In the genomic region with DNA sequence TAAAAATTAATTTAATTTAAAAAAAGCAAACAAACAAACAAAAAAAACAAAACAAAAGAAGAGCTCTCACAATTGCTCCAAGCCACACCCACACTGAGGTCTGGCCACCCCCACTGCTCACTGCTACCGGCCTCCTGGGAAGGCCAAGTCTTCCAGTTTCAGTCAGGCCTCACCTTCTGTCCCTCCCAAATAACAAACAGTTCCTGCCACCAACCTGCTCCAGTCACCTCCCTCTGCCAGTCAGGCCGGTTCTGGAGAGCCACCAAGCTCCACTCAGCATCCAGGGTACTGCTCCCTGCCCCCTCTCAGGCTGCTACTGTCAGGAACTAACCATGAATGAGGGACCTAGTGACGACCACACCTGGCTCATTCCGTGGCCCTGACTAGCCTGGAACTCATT, we compare ENCODE assay signal across 18 mouse cellular contexts. TPM values are rescaled to one million over a fixed set of nuclear protein-coding genes. Genes with fewer than 3 reads are reported as not detected.
DNase-seq lines count a peak whose midpoint lies in the region; ATAC-seq and TF ChIP-seq lines count a peak whose summit lies in the region.
"Had no signal": no experiment of that assay in that cellular context is flagged by ENCODE, and none has a peak within 500 bp of the region (broad histone marks: within the 10 kb centered on the region; RNA-seq: fewer than 3 reads in every experiment).

No protein-coding gene starts in this region.

- no peak overlapping the region for H3K27ac ChIP-seq in heart, embryonic 11.5 days (ENCODE audit: low read depth, low read length)
- H3K27ac ChIP-seq in ES-Bruce4 (ENCODE audit: insufficient read depth, low read length): peak overlapping the region; percentile 26; the same call in 1 of the 2 replicates
- no peak overlapping the region for H3K27ac ChIP-seq in cerebellum, adult 2 months (ENCODE audit: insufficient read depth, low read length)
- H3K27ac ChIP-seq: limb, embryonic 15.5 days; midbrain, embryonic 13.5 days; neural tube, embryonic 12.5 days had no signal

- H3K4me1 ChIP-seq in heart, embryonic 11.5 days (ENCODE audit: control insufficient read depth, insufficient read depth, low read length): no peaks in the 10 kb centered on the region
- H3K4me1 ChIP-seq in ES-Bruce4 (ENCODE audit: control insufficient read depth, insufficient read depth, low read length): peaks cover 4% of the 10 kb centered on the region
- no peaks in the 10 kb centered on the region for H3K4me1 ChIP-seq in cerebellum, adult 2 months (ENCODE audit: control insufficient read depth, insufficient read depth, low read length)
- H3K4me1 ChIP-seq: limb, embryonic 15.5 days; midbrain, embryonic 13.5 days; neural tube, embryonic 12.5 days had no signal

- no peak overlapping the region for H3K4me2 ChIP-seq in heart, embryonic 11.5 days
- H3K4me2 ChIP-seq: limb, embryonic 15.5 days; midbrain, embryonic 13.5 days; neural tube, embryonic 12.5 days had no signal

- no peak for TF ChIP-seq POLR2A in ES-Bruce4 (IDR thresholded peaks at IDR 0.05; ENCODE audit: insufficient read depth, low read length)
- TF ChIP-seq POLR2A in cerebellum, adult 2 months (IDR thresholded peaks at IDR 0.05; ENCODE audit: borderline replicate concordance, insufficient read depth, low read length): no peak

- TF ChIP-seq CTCF in ES-Bruce4 (IDR thresholded peaks at IDR 0.05; ENCODE audit: low read depth, low read length): no peak
- no peak for TF ChIP-seq CTCF in cerebellum, adult 2 months (IDR thresholded peaks at IDR 0.05; ENCODE audit: borderline replicate concordance, insufficient read depth, low read depth, low read length)

- H3K4me3 ChIP-seq in heart, embryonic 11.5 days (ENCODE audit: low read depth, low read length): no peak overlapping the region
- H3K4me3 ChIP-seq in ES-Bruce4 (ENCODE audit: low read depth, low read length): no peak overlapping the region
- H3K4me3 ChIP-seq in cerebellum, adult 2 months (replicated peaks; ENCODE audit: insufficient read depth, low read depth, low read length): no peak overlapping the region
- H3K4me3 ChIP-seq: limb, embryonic 15.5 days; midbrain, embryonic 13.5 days; neural tube, embryonic 12.5 days had no signal

- intact Hi-C loops in heart, postnatal 10 days (cut with DNase I): no loop called here

- H3K36me3 ChIP-seq in heart, embryonic 11.5 days (ENCODE audit: control insufficient read depth, insufficient read depth, low read length): no peaks in the 10 kb centered on the region
- no peaks in the 10 kb centered on the region for H3K36me3 ChIP-seq in ES-Bruce4 (ENCODE audit: control insufficient read depth, insufficient read depth, low read length, poor library complexity, severe bottlenecking)
- H3K36me3 ChIP-seq: G1E; limb, embryonic 15.5 days; midbrain, embryonic 13.5 days; neural tube, embryonic 12.5 days had no signal

- H3K9ac ChIP-seq in heart, embryonic 11.5 days (ENCODE audit: low read depth, low read length): no peak overlapping the region
- no peak overlapping the region for H3K9ac ChIP-seq in ES-Bruce4 (ENCODE audit: low read depth, poor library complexity, severe bottlenecking)
- H3K9ac ChIP-seq: forebrain, postnatal 0 days; limb, embryonic 15.5 days; midbrain, embryonic 13.5 days; neural tube, embryonic 12.5 days had no signal

- ATAC-seq in heart, embryonic 11.5 days (replicated peaks; ENCODE audit: insufficient number of reproducible peaks, low FRiP score, low TSS enrichment): 0 out of 2 replicates have a peak, but pooled peaks have one; percentile 39
- ATAC-seq: forebrain, postnatal 0 days; midbrain, embryonic 13.5 days had no signal

- TF ChIP-seq EP300 in ES-Bruce4 (IDR thresholded peaks at IDR 0.05; ENCODE audit: insufficient read depth, low read depth, low read length): no peak

- DNase-seq in heart, postnatal 10 days: no peak
- peak; percentile 61 for DNase-seq in large intestine, adult 2 months (ENCODE audit: low read depth, low spot score)
- peak; percentile 84 for DNase-seq in lung, postnatal 36 days
- no peak for DNase-seq in cerebellum, adult 2 months
- no peak for DNase-seq in adrenal gland, postnatal 25 days
- no peak for DNase-seq in right cerebral cortex, adult 18-20 months
- DNase-seq: cerebellum, postnatal 10 days; forebrain, postnatal 0 days; thymus, postnatal 14 days had no signal

- no peaks in the 10 kb centered on the region for H3K9me3 ChIP-seq in heart, embryonic 11.5 days (replicated peaks; ENCODE audit: control insufficient read depth, low read length)
- H3K9me3 ChIP-seq in ES-Bruce4 (replicated peaks; ENCODE audit: control insufficient read depth, insufficient read depth, low read length, poor library complexity, severe bottlenecking): no peaks in the 10 kb centered on the region; the same call in 1 of the 2 replicates
- H3K9me3 ChIP-seq: G1E; limb, embryonic 15.5 days; midbrain, embryonic 13.5 days; neural tube, embryonic 12.5 days had no signal

- H3K27me3 ChIP-seq in heart, embryonic 11.5 days (ENCODE audit: control insufficient read depth, insufficient read depth, low read length): no peaks in the 10 kb centered on the region
- H3K27me3 ChIP-seq in ES-Bruce4 (ENCODE audit: control insufficient read depth, insufficient read depth, low read length, poor library complexity, severe bottlenecking): no peaks in the 10 kb centered on the region
- no peaks in the 10 kb centered on the region for H3K27me3 ChIP-seq in cerebellum, adult 2 months (ENCODE audit: control insufficient read depth, insufficient read depth, low read length)
- H3K27me3 ChIP-seq: limb, embryonic 15.5 days; midbrain, embryonic 13.5 days; neural tube, embryonic 12.5 days had no signal

- 26% methylated on average over 4 of the region's 4 CpGs for WGBS in heart, embryonic 11.5 days (ENCODE audit: insufficient replicate concordance)
- 19% methylated on average over 4 of the region's 4 CpGs for WGBS in large intestine, adult 2 months
- WGBS in cerebellum, adult 2 months: 25% methylated on average over 4 of the region's 4 CpGs

RNA-seq across cellular contexts. Expression of gene Rdh13, which starts 7.2 kb away (rescaled TPM):
- polyA plus RNA-seq in heart, embryonic 11.5 days (2014; fragmentation: Nextera tagmentation; extraction: Ambion mirVana): 28.0 and 31.0 TPM in 2 replicates
- total RNA-seq in heart, postnatal 10 days (2021): 10 to 100 TPM; 32.8 to 34.1 TPM
- polyA plus RNA-seq in ES-Bruce4 (2011; ENCODE audit: insufficient read depth, insufficient read length, low read depth, missing spikeins): 17.7 and 18.1 TPM in 2 replicates
- 16.1 and 20.9 TPM in 2 replicates for polyA plus RNA-seq in large intestine, adult 2 months (2012; rRNA removed)
- polyA plus RNA-seq in cerebellum, adult 2 months (2012; rRNA removed): 32.7 and 33.0 TPM in 2 replicates
- total RNA-seq in adrenal gland, postnatal 25 days (2021): 17.3 and 19.0 TPM in 2 replicates

RNA-seq across cellular contexts. Expression of gene Eps8l1, which starts 7.8 kb away (rescaled TPM):
- 2.8 and 4.6 TPM in 2 replicates for polyA plus RNA-seq in heart, embryonic 11.5 days (2014; fragmentation: Nextera tagmentation; extraction: Ambion mirVana)
- total RNA-seq in heart, postnatal 10 days (2021): 1 to 10 TPM; 3.2 to 3.5 TPM
- polyA plus RNA-seq in ES-Bruce4 (2011; ENCODE audit: insufficient read depth, insufficient read length, low read depth, missing spikeins): 7.0 and 13.2 TPM in 2 replicates
- polyA plus RNA-seq in large intestine, adult 2 months (2012; rRNA removed): 0.81 and 1.7 TPM in 2 replicates
- polyA plus RNA-seq in cerebellum, adult 2 months (2012; rRNA removed): 10.6 and 20.6 TPM in 2 replicates
- 8.0 and 10.1 TPM in 2 replicates for total RNA-seq in adrenal gland, postnatal 25 days (2021)
- polyA plus RNA-seq: G1E had no signal

RNA-seq across cellular contexts. Expression of gene Ppp1r12c, which starts 48.8 kb away (rescaled TPM):
- 32.9 and 33.4 TPM in 2 replicates for polyA plus RNA-seq in heart, embryonic 11.5 days (2014; fragmentation: Nextera tagmentation; extraction: Ambion mirVana)
- total RNA-seq in heart, postnatal 10 days (2021): 10 to 100 TPM; 74.8 to 97.1 TPM
- polyA plus RNA-seq in ES-Bruce4 (2011; ENCODE audit: insufficient read depth, insufficient read length, low read depth, missing spikeins): 63.1 and 68.7 TPM in 2 replicates
- 42.8 and 51.7 TPM in 2 replicates for polyA plus RNA-seq in large intestine, adult 2 months (2012; rRNA removed)
- 111 and 120 TPM in 2 replicates for polyA plus RNA-seq in cerebellum, adult 2 months (2012; rRNA removed)
- 94.4 and 98.3 TPM in 2 replicates for total RNA-seq in adrenal gland, postnatal 25 days (2021)

RNA-seq across cellular contexts. Expression of gene Gp6, which starts 55.1 kb away (rescaled TPM):
- 0.94 and 1.7 TPM in 2 replicates for polyA plus RNA-seq in heart, embryonic 11.5 days (2014; fragmentation: Nextera tagmentation; extraction: Ambion mirVana)
- under 1 TPM in 1 of 2 experiments, not detected in 1; 0.22 TPM for total RNA-seq in heart, postnatal 10 days (2021)
- not detected in 2 replicates for polyA plus RNA-seq in ES-Bruce4 (2011; ENCODE audit: insufficient read depth, insufficient read length, low read depth, missing spikeins)
- polyA plus RNA-seq in large intestine, adult 2 months (2012; rRNA removed): 0.04 TPM in 1 of 2 replicates, not detected in the other
- polyA plus RNA-seq in cerebellum, adult 2 months (2012; rRNA removed): not detected in 2 replicates
- total RNA-seq in adrenal gland, postnatal 25 days (2021): not detected in 2 replicates
- total RNA-seq: forebrain, postnatal 0 days; gastrocnemius, postnatal 4 days; left cerebral cortex, adult 18-20 months had no signal
- polyA plus RNA-seq: forebrain, postnatal 0 days; heart, postnatal 0 days; limb, embryonic 15.5 days had no signal

Comparison
In these comparisons a context has a peak if more than half of its experiments do, and no peak if none do; other contexts are left out.
1. DNase-seq: peak in large intestine, adult 2 months (single experiment) and lung, postnatal 36 days (single experiment); none in heart, postnatal 10 days (0 of 2), cerebellum, adult 2 months (0 of 2), adrenal gland, postnatal 25 days (single experiment) and right cerebral cortex, adult 18-20 months (single experiment).